Mouse (Mus musculus): Measurements from ENCODE around the gene Mnx1. TPM values are rescaled to one million over a fixed set of nuclear protein-coding genes. Genes with fewer than 3 reads are reported as not detected.

Mnx1 gene
- polyA plus RNA-seq (2016; fragmentation: Nextera tagmentation; extraction: Ambion mirVana) = 0.38 TPM in 1 of 2 replicates, not detected in the other

DNA sequence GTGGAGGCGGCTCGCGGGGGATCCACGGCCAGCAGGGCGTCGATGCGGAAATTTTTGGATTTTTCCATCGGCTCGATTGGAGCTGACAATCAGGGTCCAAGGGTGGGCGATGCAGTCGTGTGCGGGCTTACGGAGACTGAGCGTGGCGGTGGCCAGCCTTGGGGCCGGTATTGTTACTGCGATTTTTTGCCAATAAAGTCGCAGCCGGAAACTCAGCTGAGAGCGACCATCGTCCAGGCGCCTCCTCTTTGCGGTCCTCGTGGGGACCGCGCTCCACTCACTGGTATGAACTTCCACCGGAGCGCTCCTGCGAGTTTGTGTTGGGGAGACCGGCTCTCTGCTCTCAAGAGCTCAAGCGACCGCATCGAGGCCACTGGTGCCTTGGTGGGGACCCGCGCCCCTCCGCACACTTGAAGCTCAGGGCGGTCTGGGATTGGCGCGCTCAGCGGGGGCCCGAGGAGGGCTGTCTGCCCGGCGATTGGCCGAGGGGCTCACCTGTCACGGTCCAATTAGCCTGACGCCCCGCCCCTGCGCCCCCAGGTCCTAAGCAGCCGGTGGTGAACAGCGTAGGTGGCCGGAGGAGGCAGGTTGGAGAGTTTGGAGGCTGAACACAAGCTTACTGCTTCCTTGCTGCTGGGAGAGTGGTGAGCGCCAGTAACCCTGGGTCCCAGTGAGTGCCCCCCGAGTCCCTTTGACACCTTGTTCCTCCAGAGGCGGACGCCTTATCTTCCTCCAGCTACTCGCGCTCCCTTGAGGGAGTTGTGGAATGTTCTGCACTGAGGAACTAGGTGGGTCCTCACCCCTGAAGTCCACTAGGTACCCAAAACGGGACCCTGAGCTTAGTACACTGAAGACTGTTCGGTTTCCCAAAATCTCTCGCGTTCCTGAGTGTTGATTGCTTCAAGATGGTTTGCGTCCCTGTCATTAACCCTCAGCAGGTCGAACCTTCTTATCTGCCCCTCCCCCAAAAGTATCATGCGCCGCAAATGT lies at the start of gene Mnx1:
Gene Mnx1 (minus strand): TSS at position 263 of the 990 bp plus-strand sequence.
- under 1% methylated on average over 65 of the region's 65 CpGs for WGBS
- Histone ChIP-seq H3K4me3 (peak within 1 kb of the TSS; percentile 50), H3K27me3 (ENCODE audit: low read depth, poor library complexity, severe bottlenecking) (peaks cover 100% of the 10 kb centered on the region), H3K27ac (peak within 1 kb of the TSS; percentile 50; the same call in 1 of the 2 replicates), H3K9me3 (replicated peaks) (no peaks in the 10 kb centered on the region), H3K4me1 (peaks cover 40% of the 10 kb centered on the region), H3K36me3 (no peaks in the 10 kb centered on the region)
- DNase-seq (ENCODE audit: low spot score) = peak; percentile 76

DNA sequence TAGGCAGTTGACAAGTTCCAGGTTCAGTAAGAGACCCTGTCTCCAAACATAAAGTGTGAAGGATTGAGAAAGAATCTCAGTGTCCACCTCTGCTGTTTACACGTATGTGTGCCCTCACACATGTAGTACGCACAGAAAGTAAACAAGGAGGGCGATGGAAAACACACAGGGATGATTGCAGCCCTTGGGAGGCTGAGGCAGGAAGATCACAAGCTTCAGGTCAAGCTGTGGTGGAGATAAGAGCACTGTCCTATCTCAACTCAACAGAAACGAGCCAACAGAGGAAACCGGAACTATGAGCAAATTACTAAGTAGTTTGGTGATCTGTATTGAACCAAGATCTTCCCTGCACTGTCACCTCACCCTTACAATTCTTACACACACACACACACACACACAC lies 38.2 kb upstream of the Mnx1 start:
- Histone ChIP-seq H3K27ac (no peak overlapping the region), H3K9me3 (replicated peaks) (no peaks in the 10 kb centered on the region), H3K36me3 (no peaks in the 10 kb centered on the region), H3K4me1 (no peaks in the 10 kb centered on the region), H3K4me3 (no peak overlapping the region), H3K27me3 (ENCODE audit: low read depth, poor library complexity, severe bottlenecking) (no peaks in the 10 kb centered on the region)
- DNase-seq (ENCODE audit: low spot score) = no peak
- 86% methylated on average over 5 of the region's 5 CpGs for WGBS

DNA sequence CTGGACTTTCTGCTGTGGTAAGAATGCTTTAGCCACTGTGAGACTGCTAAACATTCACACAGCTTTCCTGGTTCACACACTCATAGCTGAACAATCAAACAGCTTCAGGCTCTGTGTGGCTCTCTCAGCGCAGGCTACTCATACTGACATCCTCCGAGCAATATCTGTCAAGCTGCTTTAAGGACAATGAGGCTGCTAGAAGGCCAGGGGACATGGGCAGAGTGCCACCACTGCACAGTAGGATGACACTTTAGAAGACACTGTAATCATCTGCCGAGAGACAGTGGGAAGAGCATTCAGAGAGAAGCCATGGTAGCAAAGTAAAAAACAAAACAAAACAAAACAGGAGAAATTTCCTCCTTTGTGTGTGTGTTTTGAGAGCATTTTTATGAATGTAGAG lies 37.6 kb upstream of the Mnx1 start:
- Histone ChIP-seq H3K27me3 (ENCODE audit: low read depth, poor library complexity, severe bottlenecking) (no peaks in the 10 kb centered on the region), H3K36me3 (no peaks in the 10 kb centered on the region), H3K4me3 (no peak overlapping the region), H3K9me3 (replicated peaks) (no peaks in the 10 kb centered on the region), H3K27ac (no peak overlapping the region), H3K4me1 (no peaks in the 10 kb centered on the region)
- no peak for DNase-seq (ENCODE audit: low spot score)
- WGBS = 87% methylated on average over 3 of the region's 3 CpGs

DNA sequence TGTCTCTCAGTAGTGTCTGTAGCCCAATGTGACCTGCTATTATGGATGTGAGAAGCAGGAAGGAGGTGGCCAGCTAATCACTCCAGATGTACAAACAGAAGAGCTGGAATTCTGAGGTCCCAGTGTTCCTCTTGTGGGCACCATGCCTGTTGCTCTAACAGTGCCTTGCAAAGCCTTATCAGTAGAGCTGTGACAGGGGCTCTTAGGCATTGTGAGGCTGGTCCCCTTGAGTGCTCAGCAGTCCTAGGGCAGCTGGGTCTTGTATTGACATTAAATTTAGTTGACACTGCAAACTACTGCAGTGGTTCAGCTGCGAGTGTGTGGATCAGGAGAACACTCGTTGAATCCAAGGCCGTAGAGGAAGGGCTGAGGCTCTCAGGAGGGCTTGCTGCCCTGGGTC lies 28.7 kb upstream of the Mnx1 start:
- H3K4me1 ChIP-seq = peaks cover 3% of the 10 kb centered on the region; the same call in 1 of the 2 replicates
- DNase-seq (ENCODE audit: low spot score) = no peak
- H3K36me3 ChIP-seq = no peaks in the 10 kb centered on the region
- H3K9me3 ChIP-seq (replicated peaks) = no peaks in the 10 kb centered on the region
- no peaks in the 10 kb centered on the region for H3K27me3 ChIP-seq (ENCODE audit: low read depth, poor library complexity, severe bottlenecking)
- H3K4me3 ChIP-seq = no peak overlapping the region
- H3K27ac ChIP-seq = no peak overlapping the region
- 75% methylated on average over 3 of the region's 3 CpGs for WGBS

DNA sequence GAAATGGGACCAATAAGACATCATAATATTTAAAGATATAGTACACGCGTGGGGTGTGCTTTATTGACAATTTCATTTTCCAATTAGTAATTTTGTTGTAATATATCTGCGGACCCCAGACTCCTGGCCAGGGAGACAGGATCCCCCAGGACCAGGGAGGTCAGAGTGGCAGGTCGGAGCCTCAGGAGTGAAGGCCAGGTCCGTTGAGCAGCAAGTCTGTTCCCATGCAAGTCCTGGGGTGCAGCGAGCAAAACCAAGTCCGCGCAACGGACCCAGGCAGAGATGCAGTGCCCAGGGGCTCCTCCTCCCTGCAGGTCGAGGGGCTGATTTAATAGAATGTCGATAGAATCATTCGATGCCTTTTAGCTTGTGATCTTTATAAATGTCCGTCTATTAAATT lies 9.1 kb upstream of the Mnx1 start:
- H3K4me3 ChIP-seq = no peak overlapping the region
- WGBS = 17% methylated on average over 13 of the region's 13 CpGs
- no peaks in the 10 kb centered on the region for H3K36me3 ChIP-seq
- no peaks in the 10 kb centered on the region for H3K9me3 ChIP-seq (replicated peaks)
- H3K4me1 ChIP-seq = peaks cover 33% of the 10 kb centered on the region
- DNase-seq (ENCODE audit: low spot score) = no peak
- no peak overlapping the region for H3K27ac ChIP-seq
- H3K27me3 ChIP-seq (ENCODE audit: low read depth, poor library complexity, severe bottlenecking) = peaks cover 100% of the 10 kb centered on the region

DNA sequence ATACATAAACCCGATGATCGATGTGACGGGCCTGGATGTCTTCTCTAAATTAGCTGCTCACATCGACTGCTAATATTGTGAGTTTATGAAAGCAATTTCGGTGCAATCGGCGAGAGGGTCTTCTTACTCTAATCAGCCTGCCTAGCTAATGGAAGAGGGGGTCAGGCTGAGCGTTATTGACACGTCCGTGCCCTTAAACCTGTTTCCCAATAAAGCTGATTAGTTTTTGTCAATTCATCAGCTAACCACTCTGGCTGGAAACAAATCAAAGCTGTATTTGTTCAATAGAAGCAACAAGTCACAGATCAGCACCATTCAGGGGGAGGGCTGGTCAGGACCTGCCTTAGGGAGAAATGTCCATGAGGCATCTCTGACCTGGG lies 7.7 kb upstream of the Mnx1 start:
- DNase-seq (ENCODE audit: low spot score) = no peak
- H3K36me3 ChIP-seq = no peaks in the 10 kb centered on the region
- peaks cover 100% of the 10 kb centered on the region for H3K27me3 ChIP-seq (ENCODE audit: low read depth, poor library complexity, severe bottlenecking)
- no peaks in the 10 kb centered on the region for H3K9me3 ChIP-seq (replicated peaks)
- no peak overlapping the region for H3K27ac ChIP-seq
- peaks cover 39% of the 10 kb centered on the region for H3K4me1 ChIP-seq
- H3K4me3 ChIP-seq = peak overlapping the region; percentile 25; the same call in 1 of the 2 replicates
- 2% methylated on average over 10 of the region's 10 CpGs for WGBS

DNA sequence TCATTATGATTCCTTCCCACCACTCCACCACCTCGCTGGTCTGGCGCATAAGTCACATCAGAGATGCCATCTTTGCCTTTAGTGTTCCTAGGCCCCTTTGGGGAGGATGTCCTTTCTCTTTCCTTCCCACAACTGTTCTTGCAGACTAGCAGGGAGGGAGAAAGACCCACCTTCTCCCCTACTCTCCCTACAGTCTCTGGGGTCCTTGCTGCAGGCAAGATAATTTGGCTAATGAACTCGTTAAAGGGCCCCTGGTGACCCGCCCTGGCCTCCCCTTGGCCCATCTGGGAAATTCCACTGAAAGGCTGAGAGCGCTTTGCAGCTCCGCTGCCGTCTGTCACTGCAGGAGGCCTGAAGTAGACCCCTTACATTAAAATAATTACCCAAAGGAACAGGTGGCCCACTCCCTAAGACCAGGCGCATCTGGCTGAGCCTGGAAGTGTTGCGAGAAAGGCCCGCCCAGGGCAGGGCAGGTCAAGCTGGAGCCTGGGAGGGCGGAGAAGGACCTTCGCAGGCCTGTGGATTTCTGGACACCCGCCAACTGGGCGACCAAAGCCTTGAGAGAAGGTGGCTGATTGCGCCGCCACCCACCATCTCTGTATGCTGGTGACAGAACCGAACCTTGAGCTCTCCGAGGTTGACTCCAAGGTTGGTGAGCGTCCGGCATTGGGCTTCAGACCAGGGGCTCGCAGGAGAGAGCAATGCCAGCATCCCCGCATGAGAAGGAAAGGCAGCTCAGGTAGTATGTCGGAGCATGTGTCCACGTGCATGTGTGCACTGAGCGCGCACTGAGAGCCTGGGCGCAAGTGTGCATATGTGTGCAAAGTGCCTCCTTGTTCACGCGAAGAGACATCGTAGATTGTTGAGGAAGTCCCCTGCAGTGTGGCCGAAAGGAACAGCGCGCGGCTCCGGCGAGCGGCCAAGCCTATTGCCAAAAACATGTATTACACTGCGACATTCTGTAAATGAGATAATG lies 7.0 kb upstream of the Mnx1 start:
- Histone ChIP-seq H3K4me1 (peaks cover 39% of the 10 kb centered on the region), H3K36me3 (no peaks in the 10 kb centered on the region), H3K9me3 (replicated peaks) (no peaks in the 10 kb centered on the region), H3K27me3 (ENCODE audit: low read depth, poor library complexity, severe bottlenecking) (peaks cover 100% of the 10 kb centered on the region), H3K4me3 (peak overlapping the region; percentile 25), H3K27ac (no peak overlapping the region)
- WGBS = 2% methylated on average over 38 of the region's 38 CpGs
- no peak for DNase-seq (ENCODE audit: low spot score)

DNA sequence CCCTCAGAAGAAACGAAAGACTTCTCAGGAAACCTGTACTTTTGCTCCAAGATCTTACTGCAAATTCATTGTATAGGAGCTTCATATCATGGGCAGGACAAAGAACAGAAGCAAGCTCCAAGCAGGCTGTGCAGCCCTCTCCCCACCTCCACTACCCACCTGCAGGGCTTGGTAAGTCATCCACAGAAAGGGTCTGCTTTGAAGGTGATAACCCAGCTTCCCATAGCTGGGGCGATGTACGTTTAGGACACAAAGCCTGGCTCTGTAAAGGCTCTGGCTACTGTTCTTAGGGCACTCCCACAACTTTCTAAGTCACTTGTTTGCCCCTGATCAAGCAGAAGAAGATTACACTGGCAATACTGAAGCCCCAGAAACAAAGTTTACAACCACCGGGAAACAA lies 5.5 kb upstream of the Mnx1 start:
- WGBS = 4% methylated on average over 4 of the region's 4 CpGs
- peaks cover 43% of the 10 kb centered on the region for H3K4me1 ChIP-seq
- H3K27me3 ChIP-seq (ENCODE audit: low read depth, poor library complexity, severe bottlenecking) = peaks cover 100% of the 10 kb centered on the region
- no peak overlapping the region for H3K4me3 ChIP-seq
- no peak for DNase-seq (ENCODE audit: low spot score)
- H3K27ac ChIP-seq = no peak overlapping the region
- no peaks in the 10 kb centered on the region for H3K36me3 ChIP-seq
- no peaks in the 10 kb centered on the region for H3K9me3 ChIP-seq (replicated peaks)

DNA sequence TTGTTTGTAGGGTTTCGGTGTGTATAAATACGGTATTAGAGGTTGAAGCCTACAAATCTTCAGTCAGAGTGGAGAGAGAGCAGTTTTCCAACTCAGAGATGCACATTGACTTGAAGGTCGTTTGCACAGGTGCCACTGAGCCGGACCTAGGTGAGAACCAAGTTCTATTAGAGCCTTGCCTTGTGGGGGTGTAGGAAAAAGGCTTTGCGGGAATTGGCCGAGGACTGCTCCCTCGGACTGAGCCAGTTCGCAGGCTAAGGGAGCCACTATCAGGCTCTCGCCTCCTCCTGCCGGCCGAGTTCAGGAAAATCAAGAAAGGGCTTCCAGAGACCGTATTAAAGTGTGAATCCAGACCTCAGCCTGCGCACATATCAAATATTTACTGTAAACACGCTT lies 926 bp upstream of the Mnx1 start:
- WGBS = under 1% methylated on average over 14 of the region's 14 CpGs
- no peaks in the 10 kb centered on the region for H3K36me3 ChIP-seq
- H3K27ac ChIP-seq = no peak overlapping the region
- no peak overlapping the region for H3K4me3 ChIP-seq
- H3K27me3 ChIP-seq (ENCODE audit: low read depth, poor library complexity, severe bottlenecking) = peaks cover 100% of the 10 kb centered on the region
- DNase-seq (ENCODE audit: low spot score) = no peak
- H3K4me1 ChIP-seq = peaks cover 40% of the 10 kb centered on the region
- no peaks in the 10 kb centered on the region for H3K9me3 ChIP-seq (replicated peaks)

DNA sequence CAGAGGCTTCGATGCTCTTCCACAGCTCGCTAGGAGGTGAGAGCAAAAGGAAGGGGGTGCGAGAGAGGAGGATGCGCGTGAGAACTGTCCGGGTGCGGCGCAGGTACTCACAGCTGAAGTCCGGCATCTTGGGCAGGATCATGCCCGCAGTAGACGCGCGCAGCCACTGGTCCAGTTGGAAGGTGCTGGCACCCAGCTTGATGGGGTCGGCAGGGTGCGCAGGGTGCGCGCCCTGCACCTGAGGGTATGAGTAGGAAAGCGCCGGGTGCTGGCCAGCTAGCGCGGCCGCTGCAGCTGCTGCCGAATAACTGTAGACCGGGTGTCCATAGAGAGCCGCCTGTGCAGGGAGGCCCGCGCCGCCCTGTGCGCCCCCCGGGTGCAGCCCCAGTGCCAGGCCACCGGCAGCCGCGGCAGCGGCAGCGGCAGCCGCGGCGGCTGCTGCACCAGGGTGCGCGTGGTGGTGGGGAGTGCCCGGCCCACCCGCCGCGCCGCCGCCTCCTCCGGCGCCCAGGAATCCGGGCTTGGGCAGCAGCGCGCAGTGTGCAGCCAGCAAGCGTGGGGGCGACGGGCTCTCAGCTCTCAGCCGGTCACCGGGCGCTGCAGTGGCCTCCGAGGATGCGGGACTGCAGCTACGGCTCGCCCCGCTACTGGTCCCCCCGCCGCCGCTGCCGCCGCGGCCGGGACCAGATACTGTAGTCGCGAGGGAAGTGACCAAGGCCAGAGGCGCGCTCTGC lies 629 bp downstream of the Mnx1 start:
- under 1% methylated on average over 73 of the region's 73 CpGs for WGBS
- DNase-seq (ENCODE audit: low spot score) = no peak
- H3K4me3 ChIP-seq = peak overlapping the region; percentile 50

DNA sequence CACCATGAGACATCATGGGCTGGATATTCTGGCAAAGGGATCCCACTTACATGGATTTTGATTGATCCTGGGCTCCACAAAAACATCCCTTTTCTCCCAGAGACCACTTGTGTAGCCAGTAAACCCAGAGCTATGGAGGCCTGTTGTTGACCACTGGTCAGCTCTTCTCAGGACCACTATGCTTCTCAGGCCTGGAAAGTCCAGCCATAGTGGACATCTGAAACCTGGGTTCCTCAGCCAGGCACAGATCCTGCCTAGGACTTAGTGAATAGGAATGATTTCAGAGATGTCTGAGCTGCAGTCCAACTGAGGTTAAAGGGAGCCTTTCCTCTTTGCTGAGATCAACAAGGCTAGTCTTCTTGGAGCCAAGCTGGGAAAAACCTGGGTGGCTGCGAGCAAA lies 2.2 kb downstream of the Mnx1 start:
- 0% methylated on average over 1 of the region's 1 CpGs for WGBS
- Histone ChIP-seq H3K27ac (no peak overlapping the region), H3K36me3 (no peaks in the 10 kb centered on the region), H3K9me3 (replicated peaks) (no peaks in the 10 kb centered on the region), H3K4me3 (no peak overlapping the region), H3K27me3 (ENCODE audit: low read depth, poor library complexity, severe bottlenecking) (peaks cover 100% of the 10 kb centered on the region), H3K4me1 (peaks cover 50% of the 10 kb centered on the region)
- DNase-seq (ENCODE audit: low spot score) = no peak

More for the DNA sequence above, 629 bp downstream of the Mnx1 start:
- Histone ChIP-seq H3K4me1 (peaks cover 39% of the 10 kb centered on the region), H3K9me3 (replicated peaks) (no peaks in the 10 kb centered on the region), H3K27ac (peak overlapping the region; percentile 50; the same call in 1 of the 2 replicates), H3K36me3 (no peaks in the 10 kb centered on the region), H3K27me3 (ENCODE audit: low read depth, poor library complexity, severe bottlenecking) (peaks cover 100% of the 10 kb centered on the region)

DNA sequence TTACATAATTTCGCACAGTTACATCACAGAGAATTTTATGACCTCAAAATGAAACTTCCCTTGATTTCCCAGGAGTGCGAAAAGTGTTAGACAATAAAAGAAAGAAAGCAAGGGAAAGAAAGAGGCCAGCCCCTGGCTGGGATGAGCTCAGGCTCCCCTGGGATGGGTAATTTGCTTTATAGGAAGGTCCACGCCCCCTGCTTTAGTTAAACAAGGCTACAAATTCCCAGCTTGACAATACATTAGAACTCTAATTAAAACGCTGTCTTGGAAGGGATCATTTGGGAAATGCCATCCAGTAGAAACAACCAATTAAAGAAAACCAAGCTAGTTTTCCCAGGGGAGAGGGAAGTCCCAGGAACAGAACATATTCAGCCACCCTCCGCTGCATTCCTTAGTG lies 2.7 kb downstream of the Mnx1 start:
- Histone ChIP-seq H3K4me3 (no peak overlapping the region), H3K27me3 (ENCODE audit: low read depth, poor library complexity, severe bottlenecking) (peaks cover 100% of the 10 kb centered on the region), H3K9me3 (replicated peaks) (no peaks in the 10 kb centered on the region), H3K27ac (no peak overlapping the region), H3K36me3 (no peaks in the 10 kb centered on the region), H3K4me1 (peaks cover 53% of the 10 kb centered on the region)
- no peak for DNase-seq (ENCODE audit: low spot score)
- 3% methylated on average over 5 of the region's 5 CpGs for WGBS

Measured in limb, embryonic 10.5 days (tissue).